Mouse (Mus musculus): ENCODE results near the gene Pax2. TPM values are rescaled to one million over a fixed set of nuclear protein-coding genes. Genes with fewer than 3 reads are reported as not detected.

The Pax2 gene
- total and polyA plus RNA-seq, 2 experiments from 2014 or later = not detected

- ATAC-seq (ENCODE audit: insufficient read depth, low read depth) (no peak), DNase-seq (ENCODE audit: low spot score) (no peak)
- Histone ChIP-seq H3K9ac (replicated peaks; ENCODE audit: low read depth, low read length) (no peak overlapping the region), H3K4me1 (ENCODE audit: control insufficient read depth, insufficient read depth) (no peaks in the 10 kb centered on the region), H3K4me2 (ENCODE audit: low read depth, low read length) (peak overlapping the region; percentile 3), H3K27ac (ENCODE audit: low read depth) (no peak overlapping the region), H3K4me3 (ENCODE audit: low read depth, low read length) (peak overlapping the region; percentile 25), H3K27me3 (ENCODE audit: control insufficient read depth, insufficient read depth, low read length) (peaks cover 99% of the 10 kb centered on the region), H3K36me3 (replicated peaks; ENCODE audit: control insufficient read depth, insufficient read depth, low read length) (no peaks in the 10 kb centered on the region), H3K9me3 (replicated peaks; ENCODE audit: control insufficient read depth, low read length) (no peaks in the 10 kb centered on the region)
- under 1% methylated on average over 39 of the region's 42 CpGs for WGBS
- TF ChIP-seq EP300 (IDR thresholded peaks at IDR 0.05; ENCODE audit: low read depth) (no peak), CTCF (IDR thresholded peaks at IDR 0.05; ENCODE audit: low read depth) (no peak)
Measured at GRCm38 (mm10) chr19:44750051-44751041, 5.5 kb upstream of the Pax2 start.

GRCm38 (mm10) chr19:44751042-44751441, 4.8 kb upstream of the Pax2 start:
- H3K36me3 ChIP-seq (replicated peaks; ENCODE audit: control insufficient read depth, insufficient read depth, low read length) = no peaks in the 10 kb centered on the region
- peaks cover 4% of the 10 kb centered on the region; the same call in 1 of the 2 replicates for H3K4me1 ChIP-seq (ENCODE audit: control insufficient read depth, insufficient read depth)
- peak overlapping the region; percentile 25; the same call in 1 of the 2 replicates for H3K4me3 ChIP-seq (ENCODE audit: low read depth, low read length)
- H3K9me3 ChIP-seq (replicated peaks; ENCODE audit: control insufficient read depth, low read length) = no peaks in the 10 kb centered on the region
- H3K27ac ChIP-seq (ENCODE audit: low read depth) = no peak overlapping the region
- WGBS = 3% methylated on average over 9 of the region's 9 CpGs
- peaks cover 99% of the 10 kb centered on the region for H3K27me3 ChIP-seq (ENCODE audit: control insufficient read depth, insufficient read depth, low read length)
- no peak for TF ChIP-seq CTCF (IDR thresholded peaks at IDR 0.05; ENCODE audit: low read depth)
- no peak for TF ChIP-seq EP300 (IDR thresholded peaks at IDR 0.05; ENCODE audit: low read depth)
- no peak for DNase-seq (ENCODE audit: low spot score)
- no peak overlapping the region for H3K9ac ChIP-seq (replicated peaks; ENCODE audit: low read depth, low read length)
- H3K4me2 ChIP-seq (ENCODE audit: low read depth, low read length) = peak overlapping the region; percentile 3; the same call in 1 of the 2 replicates
- ATAC-seq (ENCODE audit: insufficient read depth, low read depth) = no peak

DNA sequence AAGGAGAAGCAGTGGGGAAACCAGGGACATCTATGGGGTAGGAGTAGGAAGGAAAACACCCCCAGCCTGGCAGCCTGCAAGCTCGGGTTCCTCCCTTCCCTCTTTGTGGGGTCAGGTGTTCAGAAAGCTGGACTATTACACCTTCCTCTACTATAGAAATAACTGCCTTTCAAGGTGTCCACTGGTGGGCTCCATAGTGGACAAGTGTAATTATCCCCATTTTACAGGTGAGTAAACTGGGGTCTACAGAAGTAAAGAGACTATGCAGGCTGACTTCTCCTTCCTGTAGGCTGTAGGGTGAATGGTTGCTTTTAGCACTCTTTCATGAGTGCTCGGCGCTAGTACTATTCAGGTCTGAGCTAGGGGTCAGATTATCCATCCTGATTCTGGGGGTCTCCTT, 4.3 kb upstream of the Pax2 start:
- ATAC-seq (ENCODE audit: insufficient read depth, low read depth) (no peak), DNase-seq (ENCODE audit: low spot score) (no peak)
- Histone ChIP-seq H3K4me1 (ENCODE audit: control insufficient read depth, insufficient read depth) (peaks cover 4% of the 10 kb centered on the region; the same call in 1 of the 2 replicates), H3K27ac (ENCODE audit: low read depth) (no peak overlapping the region), H3K36me3 (replicated peaks; ENCODE audit: control insufficient read depth, insufficient read depth, low read length) (no peaks in the 10 kb centered on the region), H3K9me3 (replicated peaks; ENCODE audit: control insufficient read depth, low read length) (no peaks in the 10 kb centered on the region), H3K4me2 (ENCODE audit: low read depth, low read length) (no peak overlapping the region), H3K27me3 (ENCODE audit: control insufficient read depth, insufficient read depth, low read length) (peaks cover 99% of the 10 kb centered on the region), H3K9ac (replicated peaks; ENCODE audit: low read depth, low read length) (no peak overlapping the region), H3K4me3 (ENCODE audit: low read depth, low read length) (no peak overlapping the region)
- TF ChIP-seq CTCF (IDR thresholded peaks at IDR 0.05; ENCODE audit: low read depth) (no peak), EP300 (IDR thresholded peaks at IDR 0.05; ENCODE audit: low read depth) (no peak)
- WGBS = 8% methylated on average over 3 of the region's 3 CpGs

DNA sequence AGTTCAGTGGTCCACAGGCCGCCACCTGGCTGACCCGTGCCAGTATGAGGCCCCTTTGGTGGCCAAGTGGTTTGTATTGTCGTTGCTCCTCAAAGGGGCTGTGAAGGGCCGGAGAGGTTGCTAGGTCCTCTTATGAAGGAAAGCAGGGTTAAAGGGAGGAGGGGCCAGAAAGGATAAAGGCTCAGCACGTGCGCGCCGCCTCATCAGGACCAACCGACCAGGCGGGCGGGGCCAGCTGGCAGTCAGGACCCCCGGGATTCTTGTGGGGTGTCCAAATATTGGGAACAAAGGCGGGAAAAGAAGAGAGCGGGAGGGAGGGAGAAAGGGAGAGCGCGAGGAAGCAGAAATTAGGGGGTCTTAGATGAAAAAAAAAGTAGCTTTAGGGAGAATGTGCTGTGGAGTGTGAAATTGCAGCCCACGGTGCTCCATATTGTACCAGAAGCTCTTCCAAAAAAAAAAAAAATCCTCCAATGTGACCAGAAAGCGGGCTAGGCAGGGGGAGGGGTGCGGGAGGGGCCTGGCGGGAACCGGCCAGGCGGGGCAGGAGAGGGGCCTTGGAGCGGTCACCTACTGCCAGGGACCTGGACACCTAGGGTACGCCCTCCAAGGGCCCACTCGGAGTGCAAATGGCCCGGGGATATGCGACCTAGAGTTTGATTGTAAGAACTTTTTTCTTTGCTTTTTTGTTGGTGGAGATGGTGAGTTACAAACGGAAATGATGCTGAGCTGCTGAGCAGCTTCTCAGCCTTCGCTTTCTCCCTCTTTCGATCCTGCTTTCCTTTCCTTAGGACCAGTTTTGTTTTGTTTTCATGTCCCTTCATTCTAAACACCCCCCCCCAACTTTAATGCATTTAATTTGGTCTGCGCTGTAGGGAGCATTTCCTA, 3.5 kb upstream of the Pax2 start:
- Histone ChIP-seq H3K27me3 (ENCODE audit: control insufficient read depth, insufficient read depth, low read length) (peaks cover 100% of the 10 kb centered on the region), H3K4me1 (ENCODE audit: control insufficient read depth, insufficient read depth) (peaks cover 8% of the 10 kb centered on the region; the same call in 1 of the 2 replicates), H3K9me3 (replicated peaks; ENCODE audit: control insufficient read depth, low read length) (no peaks in the 10 kb centered on the region), H3K4me3 (ENCODE audit: low read depth, low read length) (no peak overlapping the region), H3K36me3 (replicated peaks; ENCODE audit: control insufficient read depth, insufficient read depth, low read length) (no peaks in the 10 kb centered on the region), H3K4me2 (ENCODE audit: low read depth, low read length) (no peak overlapping the region), H3K27ac (ENCODE audit: low read depth) (no peak overlapping the region), H3K9ac (replicated peaks; ENCODE audit: low read depth, low read length) (no peak overlapping the region)
- DNase-seq (ENCODE audit: low spot score) = no peak
- 3% methylated on average over 31 of the region's 31 CpGs for WGBS
- TF ChIP-seq CTCF (IDR thresholded peaks at IDR 0.05; ENCODE audit: low read depth) = no peak
- TF ChIP-seq EP300 (IDR thresholded peaks at IDR 0.05; ENCODE audit: low read depth) = no peak
- ATAC-seq (ENCODE audit: insufficient read depth, low read depth) = no peak

DNA sequence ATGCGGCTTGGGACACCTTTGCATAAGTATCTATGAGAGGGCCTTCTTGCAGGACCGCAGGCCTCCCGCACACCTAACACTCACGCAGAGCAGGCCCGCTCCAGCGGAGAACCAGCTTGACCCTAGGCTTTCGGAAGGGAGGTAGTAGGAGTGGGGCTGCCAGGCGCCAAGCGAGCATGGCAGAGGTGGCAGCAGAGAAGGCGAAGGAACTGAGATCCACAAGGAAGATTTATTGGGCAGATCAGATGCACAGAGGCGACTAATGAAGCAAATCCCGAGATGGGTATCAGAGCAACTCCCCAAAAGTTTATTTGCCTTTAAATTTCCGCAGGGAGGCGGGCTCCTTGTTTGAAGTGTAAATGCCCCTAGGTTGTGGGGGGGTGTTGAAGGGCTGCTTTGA, 2.5 kb upstream of the Pax2 start:
- H3K27me3 ChIP-seq (ENCODE audit: control insufficient read depth, insufficient read depth, low read length) = peaks cover 100% of the 10 kb centered on the region
- peaks cover 8% of the 10 kb centered on the region; the same call in 1 of the 2 replicates for H3K4me1 ChIP-seq (ENCODE audit: control insufficient read depth, insufficient read depth)
- no peaks in the 10 kb centered on the region for H3K36me3 ChIP-seq (replicated peaks; ENCODE audit: control insufficient read depth, insufficient read depth, low read length)
- ATAC-seq (ENCODE audit: insufficient read depth, low read depth) (no peak), DNase-seq (ENCODE audit: low spot score) (no peak)
- 4% methylated on average over 14 of the region's 14 CpGs for WGBS
- H3K27ac ChIP-seq (ENCODE audit: low read depth) = no peak overlapping the region
- no peak overlapping the region for H3K4me2 ChIP-seq (ENCODE audit: low read depth, low read length)
- TF ChIP-seq EP300 (IDR thresholded peaks at IDR 0.05; ENCODE audit: low read depth) (no peak), CTCF (IDR thresholded peaks at IDR 0.05; ENCODE audit: low read depth) (no peak)
- no peak overlapping the region for H3K9ac ChIP-seq (replicated peaks; ENCODE audit: low read depth, low read length)
- no peak overlapping the region for H3K4me3 ChIP-seq (ENCODE audit: low read depth, low read length)
- H3K9me3 ChIP-seq (replicated peaks; ENCODE audit: control insufficient read depth, low read length) = no peaks in the 10 kb centered on the region

All from heart, postnatal 0 days (tissue).